Mouse (Mus musculus): Measurements from ENCODE around the gene Pafah1b2. TPM values are rescaled to one million over a fixed set of nuclear protein-coding genes. Genes with fewer than 3 reads are reported as not detected.

Gene Pafah1b2
- polyA plus RNA-seq, 1 experiment from 2014 or later: 65.7 TPM

GRCm38 (mm10) chr9:45954294-45955106 lies 58.0 kb downstream of the Pafah1b2 start:
- Histone ChIP-seq H3K27me3 (no peaks in the 10 kb centered on the region), H3K9me3 (replicated peaks) (no peaks in the 10 kb centered on the region), H3K9ac (peak overlapping the region; percentile 94), H3K4me2 (peak overlapping the region; percentile 93), H3K4me3 (replicated peaks) (peak overlapping the region; percentile 91), H3K4me1 (replicated peaks) (peaks cover 32% of the 10 kb centered on the region), H3K36me3 (replicated peaks) (peaks cover 36% of the 10 kb centered on the region), H3K27ac (replicated peaks) (peak overlapping the region; percentile 94)
- ATAC-seq (ENCODE audit: insufficient read depth): peak; percentile 71
- WGBS (ENCODE audit: insufficient replicate concordance): under 1% methylated on average over 63 of the region's 63 CpGs

GRCm38 (mm10) chr9:45953511-45954293 lies 58.8 kb downstream of the Pafah1b2 start:
- peak overlapping the region; percentile 94 for H3K9ac ChIP-seq
- peaks cover 32% of the 10 kb centered on the region for H3K4me1 ChIP-seq (replicated peaks)
- H3K27ac ChIP-seq (replicated peaks): peak overlapping the region; percentile 94
- no peaks in the 10 kb centered on the region for H3K9me3 ChIP-seq (replicated peaks)
- no peak for ATAC-seq (ENCODE audit: insufficient read depth)
- H3K36me3 ChIP-seq (replicated peaks): peaks cover 44% of the 10 kb centered on the region
- peak overlapping the region; percentile 93 for H3K4me2 ChIP-seq
- H3K4me3 ChIP-seq (replicated peaks): peak overlapping the region; percentile 91
- WGBS (ENCODE audit: insufficient replicate concordance): 54% methylated on average over 13 of the region's 13 CpGs
- H3K27me3 ChIP-seq: no peaks in the 10 kb centered on the region

- H3K4me1 ChIP-seq (replicated peaks): peaks cover 32% of the 10 kb centered on the region
- no peak overlapping the region for H3K27ac ChIP-seq (replicated peaks)
- no peak overlapping the region for H3K9ac ChIP-seq
- 87% methylated on average over 7 of the region's 7 CpGs for WGBS (ENCODE audit: insufficient replicate concordance)
- ATAC-seq (ENCODE audit: insufficient read depth): no peak
- no peaks in the 10 kb centered on the region for H3K9me3 ChIP-seq (replicated peaks)
- peak overlapping the region; percentile 91 for H3K4me3 ChIP-seq (replicated peaks)
- H3K27me3 ChIP-seq: no peaks in the 10 kb centered on the region
- peak overlapping the region; percentile 93 for H3K4me2 ChIP-seq
- H3K36me3 ChIP-seq (replicated peaks): peaks cover 52% of the 10 kb centered on the region
Observed at GRCm38 (mm10) chr9:45952890-45953289, 59.6 kb downstream of the Pafah1b2 start.

GRCm38 (mm10) chr9:45952057-45952456 lies 60.4 kb downstream of the Pafah1b2 start:
- no peaks in the 10 kb centered on the region for H3K27me3 ChIP-seq
- H3K36me3 ChIP-seq (replicated peaks): peaks cover 60% of the 10 kb centered on the region
- 74% methylated on average over 4 of the region's 4 CpGs for WGBS (ENCODE audit: insufficient replicate concordance)
- peaks cover 32% of the 10 kb centered on the region for H3K4me1 ChIP-seq (replicated peaks)
- H3K27ac ChIP-seq (replicated peaks): no peak overlapping the region
- H3K9ac ChIP-seq: no peak overlapping the region
- no peak overlapping the region for H3K4me3 ChIP-seq (replicated peaks)
- no peaks in the 10 kb centered on the region for H3K9me3 ChIP-seq (replicated peaks)
- H3K4me2 ChIP-seq: no peak overlapping the region
- ATAC-seq (ENCODE audit: insufficient read depth): no peak

- H3K4me3 ChIP-seq (replicated peaks): no peak overlapping the region
- H3K4me1 ChIP-seq (replicated peaks): peaks cover 38% of the 10 kb centered on the region
- H3K27me3 ChIP-seq: no peaks in the 10 kb centered on the region
- no peak overlapping the region for H3K4me2 ChIP-seq
- no peak overlapping the region for H3K27ac ChIP-seq (replicated peaks)
- no peak overlapping the region for H3K9ac ChIP-seq
- peaks cover 98% of the 10 kb centered on the region for H3K36me3 ChIP-seq (replicated peaks)
- ATAC-seq (ENCODE audit: insufficient read depth): no peak
- 79% methylated on average over 10 of the region's 10 CpGs for WGBS (ENCODE audit: insufficient replicate concordance)
- no peaks in the 10 kb centered on the region for H3K9me3 ChIP-seq (replicated peaks)
Observed at GRCm38 (mm10) chr9:45946872-45947183, 65.7 kb downstream of the Pafah1b2 start.

- Histone ChIP-seq H3K4me2 (no peak overlapping the region), H3K9me3 (replicated peaks) (no peaks in the 10 kb centered on the region), H3K36me3 (replicated peaks) (peaks cover 98% of the 10 kb centered on the region), H3K27ac (replicated peaks) (no peak overlapping the region), H3K9ac (no peak overlapping the region), H3K4me3 (replicated peaks) (no peak overlapping the region), H3K4me1 (replicated peaks) (peaks cover 43% of the 10 kb centered on the region), H3K27me3 (no peaks in the 10 kb centered on the region)
- no peak for ATAC-seq (ENCODE audit: insufficient read depth)
- 87% methylated on average over 16 of the region's 16 CpGs for WGBS (ENCODE audit: insufficient replicate concordance)
Observed at GRCm38 (mm10) chr9:45946182-45946871, 66.2 kb downstream of the Pafah1b2 start.

GRCm38 (mm10) chr9:45945721-45946120 lies 66.8 kb downstream of the Pafah1b2 start:
- H3K4me2 ChIP-seq: no peak overlapping the region
- no peak for ATAC-seq (ENCODE audit: insufficient read depth)
- 78% methylated on average over 13 of the region's 13 CpGs for WGBS (ENCODE audit: insufficient replicate concordance)
- H3K4me1 ChIP-seq (replicated peaks): peaks cover 46% of the 10 kb centered on the region
- no peaks in the 10 kb centered on the region for H3K9me3 ChIP-seq (replicated peaks)
- H3K4me3 ChIP-seq (replicated peaks): no peak overlapping the region
- H3K27ac ChIP-seq (replicated peaks): no peak overlapping the region
- H3K36me3 ChIP-seq (replicated peaks): peaks cover 99% of the 10 kb centered on the region
- no peaks in the 10 kb centered on the region for H3K27me3 ChIP-seq
- no peak overlapping the region for H3K9ac ChIP-seq

- Histone ChIP-seq H3K4me3 (replicated peaks) (no peak overlapping the region), H3K4me2 (no peak overlapping the region), H3K9me3 (replicated peaks) (no peaks in the 10 kb centered on the region), H3K9ac (no peak overlapping the region), H3K4me1 (replicated peaks) (peaks cover 46% of the 10 kb centered on the region), H3K36me3 (replicated peaks) (peaks cover 92% of the 10 kb centered on the region), H3K27ac (replicated peaks) (0 out of 2 replicates have a peak overlapping the region, but pooled peaks have one; percentile 29), H3K27me3 (no peaks in the 10 kb centered on the region)
- WGBS (ENCODE audit: insufficient replicate concordance): 45% methylated on average over 13 of the region's 13 CpGs
- ATAC-seq (ENCODE audit: insufficient read depth): no peak
Observed at GRCm38 (mm10) chr9:45944506-45945400, 67.7 kb downstream of the Pafah1b2 start.

- Histone ChIP-seq H3K27me3 (no peaks in the 10 kb centered on the region), H3K4me3 (replicated peaks) (no peak overlapping the region), H3K27ac (replicated peaks) (0 out of 2 replicates have a peak overlapping the region, but pooled peaks have one; percentile 29), H3K9me3 (replicated peaks) (no peaks in the 10 kb centered on the region), H3K4me1 (replicated peaks) (peaks cover 46% of the 10 kb centered on the region), H3K4me2 (no peak overlapping the region), H3K9ac (no peak overlapping the region), H3K36me3 (replicated peaks) (peaks cover 91% of the 10 kb centered on the region)
- 81% methylated on average over 8 of the region's 8 CpGs for WGBS (ENCODE audit: insufficient replicate concordance)
- ATAC-seq (ENCODE audit: insufficient read depth): peak; percentile 71
Observed at GRCm38 (mm10) chr9:45943628-45944505, 68.6 kb downstream of the Pafah1b2 start.

GRCm38 (mm10) chr9:45942916-45943315 lies 69.6 kb downstream of the Pafah1b2 start:
- peaks cover 46% of the 10 kb centered on the region for H3K4me1 ChIP-seq (replicated peaks)
- peak overlapping the region; percentile 15 for H3K4me2 ChIP-seq
- no peak overlapping the region for H3K27ac ChIP-seq (replicated peaks)
- H3K9me3 ChIP-seq (replicated peaks): no peaks in the 10 kb centered on the region
- H3K9ac ChIP-seq: no peak overlapping the region
- H3K36me3 ChIP-seq (replicated peaks): peaks cover 91% of the 10 kb centered on the region
- WGBS (ENCODE audit: insufficient replicate concordance): 25% methylated on average over 8 of the region's 8 CpGs
- peak; percentile 77 for ATAC-seq (ENCODE audit: insufficient read depth)
- H3K4me3 ChIP-seq (replicated peaks): no peak overlapping the region
- no peaks in the 10 kb centered on the region for H3K27me3 ChIP-seq

Data from liver, embryonic 15.5 days (tissue).